8 mouse cellular contexts compared by ENCODE assay signal in the genomic region with DNA sequence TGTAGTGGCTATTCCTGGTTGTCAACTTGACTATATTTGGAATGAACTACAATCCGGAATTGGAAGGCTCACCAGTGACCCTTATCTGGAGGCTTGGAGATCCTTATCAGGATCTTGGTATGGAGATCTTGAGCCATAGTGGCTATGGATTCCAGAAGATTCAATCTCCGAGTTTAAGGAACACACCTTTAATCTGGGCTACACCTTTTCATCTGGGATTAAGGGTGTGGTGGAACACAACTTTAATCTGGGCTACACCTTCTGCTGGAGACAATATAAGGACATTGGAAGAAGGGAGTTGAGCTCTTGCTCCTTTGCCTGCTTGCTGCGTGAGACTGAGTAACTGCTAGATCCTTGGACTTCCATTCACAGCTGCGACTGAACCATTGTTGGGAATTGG. TPM values are rescaled to one million over a fixed set of nuclear protein-coding genes. Genes with fewer than 3 reads are reported as not detected.
DNase-seq lines count a peak whose midpoint lies in the region; ATAC-seq and TF ChIP-seq lines count a peak whose summit lies in the region.
"Not testable (repeated sequence)": the region's sequence is repeated elsewhere in the genome, so short reads cannot be mapped to it uniquely, and the experiment has no call there.

Gene Snrpc, plus strand, starts transcription at position 301 of the 400 bp plus-strand sequence.

- H3K4me3 ChIP-seq in embryonic facial prominence, embryonic 14.5 days (ENCODE audit: low read depth, low read length); limb, embryonic 14.5 days (replicated peaks; ENCODE audit: low read length); stomach, embryonic 16.5 days (replicated peaks; ENCODE audit: low read length): not testable (repeated sequence)
- peak within 1 kb of the TSS; percentile 88; the same call in 1 of the 2 replicates for H3K4me3 ChIP-seq in midbrain, embryonic 10.5 days

- not testable (repeated sequence) for TF ChIP-seq POLR2A in limb, embryonic 14.5 days (IDR thresholded peaks at IDR 0.05; ENCODE audit: borderline replicate concordance, extremely low read depth, insufficient read depth, insufficient read length)

- H3K27me3 ChIP-seq in embryonic facial prominence, embryonic 14.5 days (replicated peaks; ENCODE audit: control insufficient read depth, insufficient read depth, low read length); limb, embryonic 14.5 days (ENCODE audit: control insufficient read depth, insufficient read depth, low read length); midbrain, embryonic 10.5 days (ENCODE audit: low read depth, poor library complexity, severe bottlenecking); stomach, embryonic 16.5 days (ENCODE audit: control insufficient read depth, insufficient read depth, low read length): not testable (repeated sequence)

- not testable (repeated sequence) for ATAC-seq in activated CD4-positive, CD25-positive, alpha-beta regulatory T cell, adult 4 months; embryonic facial prominence, embryonic 14.5 days (ENCODE audit: low read depth); limb, embryonic 14.5 days (ENCODE audit: low FRiP score, low read depth); stomach, embryonic 16.5 days (ENCODE audit: insufficient read depth, low FRiP score)

- not testable (repeated sequence) for H3K27ac ChIP-seq in embryonic facial prominence, embryonic 14.5 days (replicated peaks; ENCODE audit: low read depth, low read length); limb, embryonic 14.5 days (replicated peaks; ENCODE audit: low read depth, low read length); midbrain, embryonic 10.5 days (replicated peaks); stomach, embryonic 16.5 days (ENCODE audit: low read length)

- H3K4me2 ChIP-seq in embryonic facial prominence, embryonic 14.5 days (ENCODE audit: low read depth, low read length); limb, embryonic 14.5 days (replicated peaks; ENCODE audit: low read depth, low read length, severe bottlenecking); stomach, embryonic 16.5 days (ENCODE audit: low read depth, low read length): not testable (repeated sequence)

- H3K4me1 ChIP-seq in embryonic facial prominence, embryonic 14.5 days (ENCODE audit: control insufficient read depth, insufficient read depth, low read length); stomach, embryonic 16.5 days (ENCODE audit: control insufficient read depth, insufficient read depth, low read length): not testable (repeated sequence)
- peaks cover 12% of the 10 kb centered on the region for H3K4me1 ChIP-seq in limb, embryonic 14.5 days (ENCODE audit: control insufficient read depth, insufficient read depth, low read length)
- peaks cover 17% of the 10 kb centered on the region for H3K4me1 ChIP-seq in midbrain, embryonic 10.5 days

- not testable (repeated sequence) for H3K9ac ChIP-seq in embryonic facial prominence, embryonic 14.5 days (ENCODE audit: low read depth, low read length); limb, embryonic 14.5 days (ENCODE audit: low read depth, low read length, severe bottlenecking); stomach, embryonic 16.5 days (ENCODE audit: low read length)

- peaks cover 13% of the 10 kb centered on the region for H3K36me3 ChIP-seq in embryonic facial prominence, embryonic 14.5 days (ENCODE audit: control insufficient read depth, insufficient read depth, low read length)
- H3K36me3 ChIP-seq in limb, embryonic 14.5 days (ENCODE audit: control insufficient read depth, insufficient read depth, low read length); stomach, embryonic 16.5 days (ENCODE audit: control insufficient read depth, insufficient read depth, low read length): not testable (repeated sequence)
- peaks cover 15% of the 10 kb centered on the region for H3K36me3 ChIP-seq in midbrain, embryonic 10.5 days

- 74% methylated on average over 3 of the region's 4 CpGs for WGBS in embryonic facial prominence, embryonic 14.5 days
- 80% methylated on average over 4 of the region's 4 CpGs for WGBS in large intestine, adult 2 months
- WGBS in limb, embryonic 14.5 days, result 84% methylated on average over 3 of the region's 4 CpGs
- WGBS in midbrain, embryonic 10.5 days, result 91% methylated on average over 4 of the region's 4 CpGs
- WGBS in stomach, embryonic 16.5 days, result 84% methylated on average over 3 of the region's 4 CpGs

- H3K9me3 ChIP-seq in embryonic facial prominence, embryonic 14.5 days (ENCODE audit: control insufficient read depth, low read length); limb, embryonic 14.5 days (ENCODE audit: control insufficient read depth, low read length); midbrain, embryonic 10.5 days (replicated peaks); stomach, embryonic 16.5 days (replicated peaks; ENCODE audit: control insufficient read depth, low read length): not testable (repeated sequence)

- DNase-seq in embryonic facial prominence, embryonic 14.5 days (ENCODE audit: low spot score); gastrocnemius, postnatal 25 days; heart, postnatal 4 days; large intestine, adult 2 months (ENCODE audit: low read depth, low spot score); limb, embryonic 14.5 days (ENCODE audit: low spot score); midbrain, embryonic 10.5 days (ENCODE audit: low spot score): not testable (repeated sequence)

RNA-seq across cellular contexts. Expression of gene Snrpc, which starts in this region (rescaled TPM):
- 100 to 1,000 TPM; 108 to 126 TPM for polyA plus RNA-seq in activated CD4-positive, CD25-positive, alpha-beta regulatory T cell, adult 4 months (2017; shearing (Covaris generic))
- polyA plus RNA-seq in embryonic facial prominence, embryonic 14.5 days (2014; fragmentation: Nextera tagmentation; extraction: Ambion mirVana), result 272 and 274 TPM in 2 replicates
- total RNA-seq in gastrocnemius, postnatal 25 days (2021), result 10 to 100 TPM; 62.8 to 63.4 TPM
- total RNA-seq in heart, postnatal 4 days (2021), result 100 to 1,000 TPM in 1 of 2 experiments, 10 to 100 TPM in 1; 94.2 to 102 TPM
- polyA plus RNA-seq in large intestine, adult 2 months (2012; rRNA removed), result 79.3 and 93.1 TPM in 2 replicates
- polyA plus RNA-seq in limb, embryonic 14.5 days (2012; rRNA removed), result 228 and 238 TPM in 2 replicates
- polyA plus RNA-seq in limb, embryonic 14.5 days (2014; fragmentation: Nextera tagmentation; extraction: Ambion mirVana), result 286 and 308 TPM in 2 replicates
- polyA plus RNA-seq in midbrain, embryonic 10.5 days (2016; fragmentation: Nextera tagmentation; extraction: Ambion mirVana), result 403 and 447 TPM in 2 replicates
- 228 and 245 TPM in 2 replicates for polyA plus RNA-seq in stomach, embryonic 16.5 days (2015; fragmentation: Nextera tagmentation; extraction: Ambion mirVana)
